Comparison of ENCODE assay signal across 21 mouse cellular contexts in genomic region chr12:9128581-9129275, GRCm38 (mm10).
DNase-seq lines count a peak whose midpoint lies in the region; ATAC-seq and TF ChIP-seq lines count a peak whose summit lies in the region.
"Had no signal": no experiment of that assay in that cellular context is flagged by ENCODE, and none has a peak within 500 bp of the region (broad histone marks: within the 10 kb centered on the region; RNA-seq: fewer than 3 reads in every experiment).

No protein-coding gene starts in this region.

- H3K36me3 ChIP-seq in lung, embryonic 14.5 days (ENCODE audit: insufficient read depth): no peaks in the 10 kb centered on the region
- H3K36me3 ChIP-seq in lung, postnatal 0 days (ENCODE audit: insufficient read depth, low read length): no peaks in the 10 kb centered on the region
- H3K36me3 ChIP-seq in liver, embryonic 12.5 days: no peaks in the 10 kb centered on the region
- H3K36me3 ChIP-seq: embryonic facial prominence, embryonic 13.5 days; forebrain, embryonic 15.5 days; hindbrain, embryonic 15.5 days; limb, embryonic 15.5 days; midbrain, embryonic 15.5 days; neural tube, embryonic 15.5 days had no signal

- H3K4me1 ChIP-seq in lung, embryonic 14.5 days (ENCODE audit: insufficient read depth): no peaks in the 10 kb centered on the region
- H3K4me1 ChIP-seq in lung, postnatal 0 days (ENCODE audit: insufficient read depth, low read depth, low read length): no peaks in the 10 kb centered on the region; the same call in 1 of the 2 replicates
- 0 out of 2 replicates have a peak, but pooled peaks cover 3% of the 10 kb centered on the region for H3K4me1 ChIP-seq in liver, embryonic 12.5 days
- H3K4me1 ChIP-seq: forebrain, embryonic 15.5 days; hindbrain, embryonic 15.5 days; megakaryocyte, embryonic 14.5 days; midbrain, embryonic 15.5 days had no signal

- TF ChIP-seq EP300 in lung, postnatal 0 days (IDR thresholded peaks at IDR 0.05): no peak

- no peak for TF ChIP-seq CTCF in lung, embryonic 14.5 days (IDR thresholded peaks at IDR 0.05; ENCODE audit: low read depth)
- TF ChIP-seq CTCF in lung, postnatal 0 days (IDR thresholded peaks at IDR 0.05): no peak

- H3K27me3 ChIP-seq in lung, embryonic 14.5 days (ENCODE audit: insufficient read depth, low read length): no peaks in the 10 kb centered on the region
- no peaks in the 10 kb centered on the region for H3K27me3 ChIP-seq in lung, postnatal 0 days (replicated peaks; ENCODE audit: insufficient read depth, low read length)
- H3K27me3 ChIP-seq in liver, embryonic 12.5 days (replicated peaks): no peaks in the 10 kb centered on the region
- H3K27me3 ChIP-seq: forebrain, embryonic 15.5 days; hindbrain, embryonic 15.5 days; limb, embryonic 15.5 days; megakaryocyte, embryonic 14.5 days; midbrain, embryonic 15.5 days; neural tube, embryonic 15.5 days had no signal

- H3K9me3 ChIP-seq in lung, embryonic 14.5 days (ENCODE audit: low read depth, low read length): no peaks in the 10 kb centered on the region
- no peaks in the 10 kb centered on the region for H3K9me3 ChIP-seq in lung, postnatal 0 days (ENCODE audit: low read length)
- H3K9me3 ChIP-seq in liver, embryonic 12.5 days (replicated peaks): no peaks in the 10 kb centered on the region
- H3K9me3 ChIP-seq: embryonic facial prominence, embryonic 13.5 days; forebrain, embryonic 15.5 days; hindbrain, embryonic 15.5 days; limb, embryonic 15.5 days; megakaryocyte, embryonic 14.5 days; midbrain, embryonic 15.5 days; neural tube, embryonic 15.5 days had no signal

- peak; percentile 16 for DNase-seq in adrenal gland, postnatal 10 days
- no peak for DNase-seq in adrenal gland, postnatal 36 days
- peak; percentile 48 to 75 for DNase-seq in heart, adult 9 months (ENCODE audit: low spot score in 2 of 2)
- DNase-seq in heart, postnatal 25 days (ENCODE audit: low spot score): no peak
- peak; percentile 9 for DNase-seq in lung, embryonic 14.5 days
- no peak for DNase-seq in lung, postnatal 0 days (ENCODE audit: low spot score)
- peak; percentile 38 for DNase-seq in skeletal muscle tissue, adult 2 months (ENCODE audit: low read depth, low spot score)
- DNase-seq: cerebellum, adult 9-11 months; liver, postnatal 0 days; right cerebral cortex, postnatal 14 days had no signal

- WGBS in lung, embryonic 14.5 days: 57% methylated on average over 6 of the region's 6 CpGs
- WGBS in lung, postnatal 0 days: 63% methylated on average over 6 of the region's 6 CpGs
- WGBS in liver, embryonic 12.5 days (ENCODE audit: insufficient replicate concordance): 54% methylated on average over 6 of the region's 6 CpGs

- no peak overlapping the region for H3K4me2 ChIP-seq in lung, embryonic 14.5 days
- H3K4me2 ChIP-seq in lung, postnatal 0 days (replicated peaks; ENCODE audit: low read depth, low read length): no peak overlapping the region
- H3K4me2 ChIP-seq in liver, embryonic 12.5 days: no peak overlapping the region
- H3K4me2 ChIP-seq: embryonic facial prominence, embryonic 13.5 days; forebrain, embryonic 15.5 days; hindbrain, embryonic 15.5 days; limb, embryonic 15.5 days; midbrain, embryonic 15.5 days; neural tube, embryonic 15.5 days had no signal

- no peak overlapping the region for H3K4me3 ChIP-seq in lung, embryonic 14.5 days (ENCODE audit: low read depth, low read length)
- H3K4me3 ChIP-seq in lung, postnatal 0 days (ENCODE audit: low read depth, low read length): no peak overlapping the region
- H3K4me3 ChIP-seq in liver, embryonic 12.5 days: no peak overlapping the region
- H3K4me3 ChIP-seq: embryonic facial prominence, embryonic 13.5 days; forebrain, embryonic 15.5 days; hindbrain, embryonic 15.5 days; layer of hippocampus, adult 2 months; limb, embryonic 15.5 days; megakaryocyte, embryonic 14.5 days; midbrain, embryonic 15.5 days; neural tube, embryonic 15.5 days had no signal

- intact Hi-C loops in heart, postnatal 25 days (cut with DNase I): no loop called here

- H3K27ac ChIP-seq in lung, embryonic 14.5 days (ENCODE audit: low read depth): no peak overlapping the region
- H3K27ac ChIP-seq in lung, postnatal 0 days (ENCODE audit: low read length): no peak overlapping the region
- H3K27ac ChIP-seq in liver, embryonic 12.5 days: no peak overlapping the region
- H3K27ac ChIP-seq: embryonic facial prominence, embryonic 13.5 days; forebrain, embryonic 15.5 days; hindbrain, embryonic 15.5 days; layer of hippocampus, adult 2 months; limb, embryonic 15.5 days; midbrain, embryonic 15.5 days; neural tube, embryonic 15.5 days; stomach, postnatal 0 days had no signal

- H3K9ac ChIP-seq in lung, embryonic 14.5 days: no peak overlapping the region
- no peak overlapping the region for H3K9ac ChIP-seq in lung, postnatal 0 days (replicated peaks; ENCODE audit: low read depth)
- no peak overlapping the region for H3K9ac ChIP-seq in liver, embryonic 12.5 days
- H3K9ac ChIP-seq: embryonic facial prominence, embryonic 13.5 days; forebrain, embryonic 15.5 days; hindbrain, embryonic 15.5 days; limb, embryonic 15.5 days; liver, postnatal 0 days; midbrain, embryonic 15.5 days; neural tube, embryonic 15.5 days had no signal

- no peak for ATAC-seq in lung, embryonic 14.5 days (ENCODE audit: insufficient read depth)
- ATAC-seq in lung, postnatal 0 days: no peak
- no peak for ATAC-seq in liver, embryonic 12.5 days
- ATAC-seq: forebrain, embryonic 15.5 days; intestine, embryonic 16.5 days; liver, postnatal 0 days; midbrain, embryonic 15.5 days had no signal

Comparison
In these comparisons a context has a peak if more than half of its experiments do, and no peak if none do; other contexts are left out.
1. DNase-seq: peak in adrenal gland, postnatal 10 days (single experiment), heart, adult 9 months (2 of 2), lung, embryonic 14.5 days (single experiment) and skeletal muscle tissue, adult 2 months (single experiment); none in adrenal gland, postnatal 36 days (0 of 2), heart, postnatal 25 days (single experiment) and lung, postnatal 0 days (single experiment).